Mouse (Mus musculus): ENCODE data around the gene H60b. TPM values are rescaled to one million over a fixed set of nuclear protein-coding genes. Genes with fewer than 3 reads are reported as not detected.

Gene H60b
- total and polyA plus RNA-seq, 2 experiments from 2014 or later: 0.44 TPM; not detected in 1

GRCm38 (mm10) chr10:22308221-22308620 is 149.8 kb downstream of the H60b start:
- Histone ChIP-seq H3K4me3 (ENCODE audit: low read length) (no peak overlapping the region), H3K9me3 (ENCODE audit: low read length) (no peaks in the 10 kb centered on the region), H3K4me2 (ENCODE audit: low read depth, low read length) (no peak overlapping the region), H3K9ac (replicated peaks; ENCODE audit: low read length) (no peak overlapping the region), H3K27ac (no peak overlapping the region), H3K4me1 (ENCODE audit: insufficient read depth, low read length) (no peaks in the 10 kb centered on the region), H3K27me3 (ENCODE audit: insufficient read depth, low read length) (no peaks in the 10 kb centered on the region), H3K36me3 (ENCODE audit: insufficient read depth, low read length) (no peaks in the 10 kb centered on the region)
- ATAC-seq (no peak), DNase-seq (ENCODE audit: low spot score) (no peak)
- TF ChIP-seq CTCF (IDR thresholded peaks at IDR 0.05; ENCODE audit: low read depth): no peak
- WGBS: 74% methylated on average over 1 of the region's 1 CpGs

GRCm38 (mm10) chr10:22322858-22323257 is 164.5 kb downstream of the H60b start:
- Histone ChIP-seq H3K4me3 (ENCODE audit: low read length) (no peak overlapping the region), H3K4me2 (ENCODE audit: low read depth, low read length) (no peak overlapping the region), H3K36me3 (ENCODE audit: insufficient read depth, low read length) (no peaks in the 10 kb centered on the region), H3K9me3 (ENCODE audit: low read length) (no peaks in the 10 kb centered on the region), H3K27me3 (ENCODE audit: insufficient read depth, low read length) (no peaks in the 10 kb centered on the region), H3K27ac (no peak overlapping the region), H3K4me1 (ENCODE audit: insufficient read depth, low read length) (no peaks in the 10 kb centered on the region), H3K9ac (replicated peaks; ENCODE audit: low read length) (no peak overlapping the region)
- DNase-seq (ENCODE audit: low spot score): no peak
- WGBS: 82% methylated on average over 2 of the region's 2 CpGs
- TF ChIP-seq CTCF (IDR thresholded peaks at IDR 0.05; ENCODE audit: low read depth): no peak
- ATAC-seq: no peak

Other genes with a start within 250 kb of the H60b start
- not detected in 2 replicates for gene 4930444G20Rik, start 90.5 kb upstream of the H60b start, total RNA-seq (2014; rRNA removed)
- gene 4930444G20Rik, start 90.5 kb upstream of the H60b start, polyA plus RNA-seq (2015; fragmentation: Nextera tagmentation; extraction: Ambion mirVana): not detected in 2 replicates
- 5.5 TPM in 1 of 2 replicates, not detected in the other for gene E030030I06Rik, start 9.3 kb upstream of the H60b start, total RNA-seq (2014; rRNA removed)
- gene E030030I06Rik, start 9.3 kb upstream of the H60b start, polyA plus RNA-seq (2015; fragmentation: Nextera tagmentation; extraction: Ambion mirVana): 2.4 and 4.2 TPM in 2 replicates
- gene Raet1e, start within 50 bp of the H60b start, total RNA-seq (2014; rRNA removed): 0.26 TPM in 1 of 2 replicates, not detected in the other
- gene Raet1e, start within 50 bp of the H60b start, polyA plus RNA-seq (2015; fragmentation: Nextera tagmentation; extraction: Ambion mirVana): 0.28 and 0.48 TPM in 2 replicates
- 0.10 TPM in 1 of 2 replicates, not detected in the other for gene Raet1d, start 202.0 kb downstream of the H60b start, total RNA-seq (2014; rRNA removed)
- gene Raet1d, start 202.0 kb downstream of the H60b start, polyA plus RNA-seq (2015; fragmentation: Nextera tagmentation; extraction: Ambion mirVana): 0.71 and 1.2 TPM in 2 replicates